In genomic region chr2:168311006-168311405, GRCm38 (mm10) we compare ENCODE assay signal across 14 mouse cellular contexts.
"Had no signal": no experiment of that assay in that cellular context is flagged by ENCODE, and none has a peak within 500 bp of the region (broad histone marks: within the 10 kb centered on the region; RNA-seq: fewer than 3 reads in every experiment).

No protein-coding gene starts in this region.

- H3K4me3 ChIP-seq: kidney, embryonic 15.5 days; left cerebral cortex, adult 2 months; limb, embryonic 10.5 days; liver, embryonic 15.5 days; lung, embryonic 15.5 days; midbrain, embryonic 13.5 days; neural tube, embryonic 15.5 days had no signal

- DNase-seq: kidney, postnatal 14 days; lung, postnatal 14 days; right cerebral cortex, adult 18-20 months; right cerebral cortex, postnatal 25 days; thymus, adult 2 months; thymus, postnatal 25 days had no signal

- H3K27me3 ChIP-seq: kidney, embryonic 15.5 days; liver, embryonic 15.5 days; midbrain, embryonic 13.5 days had no signal

- H3K4me2 ChIP-seq: kidney, embryonic 15.5 days; liver, embryonic 11.5 days; liver, embryonic 15.5 days; lung, embryonic 15.5 days; midbrain, embryonic 13.5 days; neural tube, embryonic 15.5 days had no signal

- H3K9me3 ChIP-seq: kidney, embryonic 15.5 days; limb, embryonic 10.5 days; liver, embryonic 15.5 days; lung, embryonic 15.5 days; midbrain, embryonic 13.5 days; neural tube, embryonic 15.5 days had no signal

- ATAC-seq: midbrain, embryonic 13.5 days had no signal

- H3K36me3 ChIP-seq: kidney, embryonic 15.5 days; limb, embryonic 10.5 days; liver, embryonic 15.5 days; lung, embryonic 15.5 days; midbrain, embryonic 13.5 days; neural tube, embryonic 15.5 days had no signal

- H3K4me1 ChIP-seq: kidney, embryonic 15.5 days; liver, embryonic 15.5 days had no signal

- H3K27ac ChIP-seq: kidney, embryonic 15.5 days; left cerebral cortex, adult 2 months; limb, embryonic 10.5 days; liver, embryonic 15.5 days; lung, embryonic 15.5 days; midbrain, embryonic 13.5 days; neural tube, embryonic 15.5 days had no signal

- H3K9ac ChIP-seq: kidney, embryonic 15.5 days; liver, embryonic 15.5 days; lung, embryonic 15.5 days; midbrain, embryonic 13.5 days; neural tube, embryonic 15.5 days had no signal
